Mouse (Mus musculus): ENCODE results near the gene Perm1. TPM values are rescaled to one million over a fixed set of nuclear protein-coding genes. Genes with fewer than 3 reads are reported as not detected.

Perm1 gene
- polyA plus RNA-seq, 2 experiments: 0.25 to 1.2 TPM

DNA sequence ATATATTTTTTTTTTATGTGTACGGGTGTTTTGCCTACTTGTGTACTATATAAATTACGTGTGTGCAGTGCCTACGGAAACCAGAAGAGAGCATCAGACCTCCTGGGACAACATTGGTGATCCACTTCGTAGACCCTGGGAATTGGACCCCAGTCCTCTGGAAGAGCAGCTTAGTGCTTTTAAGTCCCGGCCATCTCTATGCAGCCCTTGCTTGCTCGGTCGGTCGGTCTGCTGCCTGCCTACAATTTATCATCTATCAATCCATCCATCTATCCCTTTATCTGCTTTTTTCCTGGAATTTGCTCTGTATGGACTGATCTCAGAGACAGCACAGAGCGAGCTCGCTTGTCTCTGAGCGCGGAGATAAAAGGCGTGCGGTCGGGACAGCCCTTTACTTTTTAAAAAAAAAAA lies 19.7 kb downstream of the Perm1 start:
- DNase-seq (ENCODE audit: low spot score): peak; percentile 42
- H3K4me2 ChIP-seq (replicated peaks; ENCODE audit: low read depth, low read length, severe bottlenecking): peak overlapping the region; percentile 88
- no peaks in the 10 kb centered on the region for H3K9me3 ChIP-seq (ENCODE audit: control insufficient read depth, low read length)
- WGBS: 1% methylated on average over 15 of the region's 15 CpGs
- no peak overlapping the region for H3K27ac ChIP-seq (replicated peaks; ENCODE audit: low read depth, low read length)
- ATAC-seq (ENCODE audit: low FRiP score, low read depth): peak; percentile 13
- H3K4me1 ChIP-seq (ENCODE audit: control insufficient read depth, insufficient read depth, low read length): peaks cover 11% of the 10 kb centered on the region
- peaks cover 60% of the 10 kb centered on the region for H3K36me3 ChIP-seq (ENCODE audit: control insufficient read depth, insufficient read depth, low read length)
- H3K4me3 ChIP-seq (replicated peaks; ENCODE audit: low read length): peak overlapping the region; percentile 86
- peak overlapping the region; percentile 61 for H3K9ac ChIP-seq (ENCODE audit: low read depth, low read length, severe bottlenecking)
- no peak for TF ChIP-seq POLR2A (IDR thresholded peaks at IDR 0.05; ENCODE audit: borderline replicate concordance, extremely low read depth, insufficient read depth, insufficient read length)
- H3K27me3 ChIP-seq (ENCODE audit: control insufficient read depth, insufficient read depth, low read length): no peaks in the 10 kb centered on the region

DNA sequence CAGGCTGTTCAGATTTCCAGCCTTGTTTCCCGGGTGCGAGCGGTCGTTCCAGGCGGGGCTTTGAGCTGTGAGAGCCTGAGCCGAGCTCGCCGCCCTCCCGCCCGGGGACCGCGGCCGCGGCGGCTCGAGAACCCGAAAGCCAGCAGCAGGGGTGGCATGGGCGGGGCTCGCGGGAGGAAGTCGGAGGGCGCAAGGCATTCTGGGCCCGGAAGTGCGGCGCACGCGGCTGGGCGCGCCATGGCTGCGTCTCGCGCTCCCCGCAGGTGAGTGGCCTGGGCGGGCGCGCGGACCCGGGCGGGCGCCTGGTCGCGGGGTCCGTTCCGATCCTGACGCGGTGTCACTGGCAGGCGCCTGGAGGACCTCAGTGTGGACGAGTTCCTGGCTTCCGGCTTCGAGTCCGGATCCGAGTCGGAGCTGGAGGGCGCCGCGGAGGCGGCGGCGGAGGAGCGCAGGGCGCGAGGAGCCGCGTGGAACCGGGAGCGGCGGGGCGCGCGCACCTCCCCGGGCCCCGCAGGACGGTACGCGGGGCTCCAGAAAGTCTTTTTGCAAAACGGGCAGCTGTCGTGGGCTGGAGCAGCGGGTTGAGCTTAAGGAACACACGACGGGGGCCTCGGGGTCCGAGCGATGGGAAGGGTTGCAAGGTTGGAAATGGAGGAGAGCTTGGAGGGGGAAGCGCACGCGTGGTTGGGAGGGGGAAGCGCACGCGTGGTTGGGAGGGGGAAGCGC lies 20.3 kb downstream of the Perm1 start, which contains the start of gene Noc2l:
Noc2l (plus strand) TSS at position 203 of the 726 bp plus-strand sequence.
- WGBS: under 1% methylated on average over 82 of the region's 90 CpGs
- Histone ChIP-seq H3K27me3 (ENCODE audit: control insufficient read depth, insufficient read depth, low read length) (no peaks in the 10 kb centered on the region), H3K4me1 (ENCODE audit: control insufficient read depth, insufficient read depth, low read length) (peaks cover 11% of the 10 kb centered on the region), H3K9ac (ENCODE audit: low read depth, low read length, severe bottlenecking) (peak within 1 kb of the TSS; percentile 72), H3K4me3 (replicated peaks; ENCODE audit: low read length) (peak within 1 kb of the TSS; percentile 86), H3K9me3 (ENCODE audit: control insufficient read depth, low read length) (no peaks in the 10 kb centered on the region), H3K27ac (replicated peaks; ENCODE audit: low read depth, low read length) (peak within 1 kb of the TSS; percentile 86), H3K4me2 (replicated peaks; ENCODE audit: low read depth, low read length, severe bottlenecking) (peak within 1 kb of the TSS; percentile 88), H3K36me3 (ENCODE audit: control insufficient read depth, insufficient read depth, low read length) (peaks cover 60% of the 10 kb centered on the region)
- DNase-seq (ENCODE audit: low spot score) (peak; percentile 89), ATAC-seq (ENCODE audit: low FRiP score, low read depth) (peak; percentile 91)
- 0 out of 2 replicates have a peak, but pooled peaks have one; percentile 51 for TF ChIP-seq POLR2A (IDR thresholded peaks at IDR 0.05; ENCODE audit: borderline replicate concordance, extremely low read depth, insufficient read depth, insufficient read length)

DNA sequence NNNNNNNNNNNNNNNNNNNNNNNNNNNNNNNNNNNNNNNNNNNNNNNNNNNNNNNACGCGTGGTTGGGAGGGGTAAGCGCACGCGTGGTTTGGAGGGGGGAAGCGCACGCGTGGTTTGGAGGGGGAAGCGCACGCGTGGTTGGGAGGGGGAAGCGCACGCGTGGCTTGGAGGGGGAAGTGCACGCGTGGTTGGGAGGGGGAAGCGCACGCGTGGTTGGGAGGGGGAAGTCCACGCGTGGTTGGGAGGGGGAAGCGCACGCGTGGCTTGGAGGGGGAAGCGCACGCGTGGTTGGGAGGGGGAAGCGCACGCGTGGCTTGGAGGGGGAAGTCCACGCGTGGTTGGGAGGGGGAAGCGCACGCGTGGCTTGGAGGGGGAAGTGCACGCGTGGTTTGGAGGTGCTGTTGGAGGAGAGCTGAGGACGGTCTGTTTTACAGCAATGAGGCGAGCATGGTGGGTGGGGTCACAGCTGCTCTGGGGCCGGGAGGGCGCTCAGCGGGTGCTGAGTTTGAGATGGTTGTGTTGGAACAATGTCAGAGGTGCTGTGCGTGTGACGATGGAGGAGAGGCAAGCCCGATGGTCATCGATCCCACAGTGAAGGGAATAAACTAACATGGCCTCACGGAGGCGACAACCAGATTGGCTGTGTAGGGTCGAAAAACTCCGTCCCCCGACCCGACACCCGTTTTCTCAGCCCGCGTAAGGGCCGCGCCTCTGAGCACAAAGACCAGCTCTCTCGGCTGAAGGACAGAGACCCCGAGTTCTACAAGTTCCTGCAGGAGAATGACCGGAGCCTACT lies 21.2 kb downstream of the Perm1 start:
- Histone ChIP-seq H3K4me2 (replicated peaks; ENCODE audit: low read depth, low read length, severe bottlenecking) (peak overlapping the region; percentile 88), H3K9me3 (ENCODE audit: control insufficient read depth, low read length) (no peaks in the 10 kb centered on the region), H3K4me1 (ENCODE audit: control insufficient read depth, insufficient read depth, low read length) (peaks cover 11% of the 10 kb centered on the region), H3K27me3 (ENCODE audit: control insufficient read depth, insufficient read depth, low read length) (no peaks in the 10 kb centered on the region), H3K27ac (replicated peaks; ENCODE audit: low read depth, low read length) (no peak overlapping the region; the same call in 1 of the 2 replicates), H3K9ac (ENCODE audit: low read depth, low read length, severe bottlenecking) (peak overlapping the region; percentile 61), H3K4me3 (replicated peaks; ENCODE audit: low read length) (peak overlapping the region; percentile 86), H3K36me3 (ENCODE audit: control insufficient read depth, insufficient read depth, low read length) (peaks cover 60% of the 10 kb centered on the region)
- DNase-seq (ENCODE audit: low spot score) (no peak), ATAC-seq (ENCODE audit: low FRiP score, low read depth) (no peak)
- no peak for TF ChIP-seq POLR2A (IDR thresholded peaks at IDR 0.05; ENCODE audit: borderline replicate concordance, extremely low read depth, insufficient read depth, insufficient read length)
- WGBS: 29% methylated on average over 55 of the region's 60 CpGs

DNA sequence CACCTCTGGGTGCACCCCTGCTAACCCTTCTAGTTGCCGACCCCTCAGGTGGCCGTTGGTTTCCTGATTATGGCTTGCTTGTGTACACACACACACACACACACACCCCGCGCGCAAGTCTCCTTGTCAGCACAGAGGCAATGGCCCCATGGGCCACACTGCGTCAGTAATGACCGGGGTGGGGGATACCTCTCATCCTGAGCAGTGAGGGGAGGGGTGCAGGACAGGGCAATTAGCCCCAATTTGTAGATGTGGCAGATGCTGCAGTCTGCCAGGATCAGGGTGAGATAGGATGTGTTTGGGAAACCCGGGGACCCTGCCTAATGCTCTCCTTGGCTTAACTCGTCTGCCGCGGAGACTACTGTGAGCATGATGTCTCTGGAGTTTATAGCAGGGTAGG lies 33.9 kb downstream of the Perm1 start:
- Histone ChIP-seq H3K36me3 (ENCODE audit: control insufficient read depth, insufficient read depth, low read length) (peaks cover 47% of the 10 kb centered on the region), H3K4me3 (replicated peaks; ENCODE audit: low read length) (no peak overlapping the region), H3K4me1 (ENCODE audit: control insufficient read depth, insufficient read depth, low read length) (no peaks in the 10 kb centered on the region), H3K27ac (replicated peaks; ENCODE audit: low read depth, low read length) (no peak overlapping the region), H3K9ac (ENCODE audit: low read depth, low read length, severe bottlenecking) (no peak overlapping the region), H3K27me3 (ENCODE audit: control insufficient read depth, insufficient read depth, low read length) (peaks cover 12% of the 10 kb centered on the region), H3K4me2 (replicated peaks; ENCODE audit: low read depth, low read length, severe bottlenecking) (no peak overlapping the region), H3K9me3 (ENCODE audit: control insufficient read depth, low read length) (no peaks in the 10 kb centered on the region)
- ATAC-seq (ENCODE audit: low FRiP score, low read depth): no peak
- no peak for TF ChIP-seq POLR2A (IDR thresholded peaks at IDR 0.05; ENCODE audit: borderline replicate concordance, extremely low read depth, insufficient read depth, insufficient read length)
- no peak for DNase-seq (ENCODE audit: low spot score)
- WGBS: 56% methylated on average over 11 of the region's 11 CpGs

DNA sequence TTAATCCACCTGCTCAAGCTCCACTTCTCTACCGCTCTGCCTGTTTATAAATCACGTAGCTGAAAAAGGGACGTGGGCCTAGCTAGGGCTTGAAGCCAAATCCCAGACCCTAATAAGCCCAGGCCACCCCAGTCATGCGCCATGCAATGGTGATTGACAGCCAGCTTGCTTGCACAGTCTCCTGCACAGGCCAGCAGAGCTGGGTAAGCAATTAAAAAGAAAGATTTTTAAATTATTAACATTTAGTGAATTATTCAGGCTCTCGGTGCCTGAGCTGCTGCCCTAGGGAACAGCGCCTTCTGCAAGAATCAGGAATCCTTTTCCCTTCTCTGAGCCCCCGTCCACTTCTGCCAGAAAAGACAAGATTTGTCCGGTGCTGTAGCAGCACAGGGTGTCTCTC lies 35.4 kb downstream of the Perm1 start:
- Histone ChIP-seq H3K9me3 (ENCODE audit: control insufficient read depth, low read length) (no peaks in the 10 kb centered on the region), H3K27me3 (ENCODE audit: control insufficient read depth, insufficient read depth, low read length) (peaks cover 24% of the 10 kb centered on the region), H3K27ac (replicated peaks; ENCODE audit: low read depth, low read length) (no peak overlapping the region), H3K9ac (ENCODE audit: low read depth, low read length, severe bottlenecking) (no peak overlapping the region), H3K4me3 (replicated peaks; ENCODE audit: low read length) (no peak overlapping the region), H3K36me3 (ENCODE audit: control insufficient read depth, insufficient read depth, low read length) (peaks cover 32% of the 10 kb centered on the region), H3K4me1 (ENCODE audit: control insufficient read depth, insufficient read depth, low read length) (no peaks in the 10 kb centered on the region), H3K4me2 (replicated peaks; ENCODE audit: low read depth, low read length, severe bottlenecking) (no peak overlapping the region)
- no peak for DNase-seq (ENCODE audit: low spot score)
- WGBS: 70% methylated on average over 8 of the region's 8 CpGs
- TF ChIP-seq POLR2A (IDR thresholded peaks at IDR 0.05; ENCODE audit: borderline replicate concordance, extremely low read depth, insufficient read depth, insufficient read length): no peak
- ATAC-seq (ENCODE audit: low FRiP score, low read depth): no peak
